Mouse (Mus musculus) ovary, postnatal 10 days (tissue): ENCODE data around the gene Rasgef1b.
A peak's percentile ranks its signal among the peaks of the same experiment; 100 is the strongest.

ENCODE experiments used
- DNase-seq: peaks from one replicate; pipeline ENCODE4 v3.0.0; 2022; ENCODE audit warnings: low spot score

The Rasgef1b gene

DNA sequence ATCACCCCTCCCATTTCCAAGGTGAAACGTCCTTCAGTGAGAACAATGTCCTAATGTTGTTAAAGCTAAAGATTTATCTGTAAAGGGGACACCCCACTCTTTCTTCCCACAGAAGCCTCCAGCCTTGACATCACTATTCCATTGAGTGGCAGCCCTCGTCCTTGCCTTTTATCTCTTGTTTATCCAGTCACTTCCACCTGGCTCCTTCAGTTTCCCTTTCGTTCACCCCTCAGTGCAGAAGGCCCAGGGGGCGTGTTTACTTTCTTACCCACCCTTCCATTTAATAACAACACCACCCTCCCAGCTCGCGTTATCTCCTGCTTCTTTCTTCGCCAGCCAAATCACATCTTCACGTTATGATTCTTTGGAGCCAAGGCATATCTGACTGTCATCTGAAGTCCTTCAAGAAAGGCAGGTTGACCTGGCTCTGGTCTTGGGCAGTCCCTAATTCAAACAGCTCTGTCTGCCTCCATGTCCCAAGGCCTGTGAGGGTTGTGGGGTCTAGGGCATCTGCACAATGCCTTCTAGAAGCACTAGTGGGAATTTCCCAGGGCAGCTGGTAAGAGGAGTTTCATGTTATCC is 355.2 kb downstream of the Rasgef1b start:
- no peak for DNase-seq

GRCm38 (mm10) chr5:99370636-99371035 is 358.2 kb downstream of the Rasgef1b start:
- DNase-seq = no peak

GRCm38 (mm10) chr5:99369256-99369655 is 359.6 kb downstream of the Rasgef1b start:
- no peak for DNase-seq

GRCm38 (mm10) chr5:99368615-99369014 is 360.2 kb downstream of the Rasgef1b start:
- no peak for DNase-seq

- DNase-seq = no peak
These were observed 368.3 kb downstream of the Rasgef1b start for GRCm38 (mm10) chr5:99360531-99360930.

GRCm38 (mm10) chr5:99359251-99359650 is 369.6 kb downstream of the Rasgef1b start:
- DNase-seq = no peak

- no peak for DNase-seq
These were observed 374.2 kb downstream of the Rasgef1b start for GRCm38 (mm10) chr5:99354640-99355132.

GRCm38 (mm10) chr5:99350030-99350429 is 378.8 kb downstream of the Rasgef1b start:
- no peak for DNase-seq

DNA sequence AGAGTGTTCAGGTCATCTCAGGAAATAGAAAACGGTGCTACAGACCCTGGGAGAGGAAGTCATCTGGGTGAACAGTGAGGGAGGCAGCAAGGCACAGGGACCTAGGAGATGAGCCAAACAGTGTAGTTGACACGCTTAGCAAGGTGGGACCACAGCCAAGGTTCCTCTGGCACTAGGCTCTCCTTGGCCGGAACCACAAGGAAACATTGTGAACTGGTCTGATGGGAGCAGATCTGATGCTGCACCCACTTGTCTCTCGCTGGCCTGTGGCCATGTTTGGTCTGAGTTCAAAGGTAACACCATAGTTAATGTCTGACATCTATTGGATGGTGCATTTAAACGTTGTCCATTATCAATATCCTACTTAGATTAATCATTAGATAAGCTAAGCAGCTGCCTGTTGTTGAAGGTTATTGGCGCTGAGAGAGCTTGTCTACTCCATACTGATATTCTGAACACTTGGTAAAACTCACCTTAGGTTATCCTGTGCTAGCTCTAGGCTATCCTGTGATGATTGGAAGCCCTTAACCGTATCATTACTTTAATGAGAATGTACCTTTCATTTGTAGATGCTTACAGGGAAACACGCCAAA is 380.5 kb downstream of the Rasgef1b start:
- no peak for DNase-seq

GRCm38 (mm10) chr5:99342527-99342926 is 386.3 kb downstream of the Rasgef1b start:
- no peak for DNase-seq

GRCm38 (mm10) chr5:99340311-99340989 is 388.4 kb downstream of the Rasgef1b start:
- no peak for DNase-seq

DNA sequence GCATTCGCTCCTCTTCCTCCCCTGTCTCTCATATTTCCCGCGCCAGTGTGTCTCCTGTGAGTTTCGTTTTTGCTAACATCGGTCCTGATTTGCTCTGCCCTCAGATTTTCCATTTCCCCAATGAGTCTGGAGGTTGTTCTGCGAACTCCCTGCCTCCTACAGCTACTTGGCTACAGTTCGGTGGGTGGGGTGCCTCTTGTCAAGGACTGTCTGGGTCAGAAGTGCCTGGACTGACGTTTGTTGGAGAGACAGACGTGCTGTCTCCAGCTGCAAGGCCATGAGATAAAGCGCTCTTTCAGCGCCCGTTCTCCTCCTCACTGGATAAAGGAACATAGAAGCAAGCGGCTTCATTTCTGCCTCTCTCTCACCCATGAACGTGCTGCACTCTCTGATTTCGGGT is 389.1 kb downstream of the Rasgef1b start:
- DNase-seq = peak; percentile 43

- DNase-seq = no peak
These were observed 390.0 kb downstream of the Rasgef1b start for GRCm38 (mm10) chr5:99338826-99339225.

- DNase-seq = no peak
These were observed 392.4 kb downstream of the Rasgef1b start for GRCm38 (mm10) chr5:99336427-99336826.

DNA sequence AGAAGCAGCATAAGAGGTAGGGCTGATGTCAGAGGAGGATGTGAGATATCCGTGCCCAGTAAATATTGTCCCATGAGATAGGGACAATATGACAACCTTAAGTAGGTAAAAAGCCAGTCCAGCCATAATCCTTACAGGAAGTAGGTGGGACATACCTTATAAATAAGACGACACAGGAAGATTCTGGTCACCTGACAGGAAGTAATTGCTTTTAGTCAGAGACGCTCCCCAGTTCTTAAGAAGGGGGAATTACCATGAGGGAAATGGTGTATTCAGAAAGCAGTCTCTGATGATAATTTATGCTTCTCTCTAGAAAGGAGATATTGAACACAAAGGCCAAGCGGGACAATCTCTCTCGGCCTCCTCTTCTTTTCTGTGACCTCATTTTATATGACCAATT is 394.8 kb downstream of the Rasgef1b start:
- DNase-seq = no peak

DNA sequence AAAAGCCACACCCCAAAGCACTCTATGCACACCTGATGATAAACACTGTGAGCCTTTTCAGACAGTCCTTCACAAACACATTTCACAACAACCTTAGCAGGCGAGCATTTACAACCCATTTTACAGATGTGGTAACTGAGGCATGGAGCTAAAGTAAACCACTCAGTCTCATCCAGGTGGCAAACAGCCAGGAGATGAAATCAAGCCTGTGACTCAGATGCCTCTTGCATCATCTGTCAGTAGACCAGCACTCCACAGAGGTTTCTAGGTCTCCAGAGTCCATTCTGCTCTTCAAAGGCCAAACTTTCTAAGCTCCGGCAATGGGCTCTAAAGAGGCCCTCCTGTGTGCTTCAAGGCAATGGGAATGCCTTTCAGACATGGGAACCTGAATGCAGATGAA is 396.8 kb downstream of the Rasgef1b start:
- no peak for DNase-seq

DNA sequence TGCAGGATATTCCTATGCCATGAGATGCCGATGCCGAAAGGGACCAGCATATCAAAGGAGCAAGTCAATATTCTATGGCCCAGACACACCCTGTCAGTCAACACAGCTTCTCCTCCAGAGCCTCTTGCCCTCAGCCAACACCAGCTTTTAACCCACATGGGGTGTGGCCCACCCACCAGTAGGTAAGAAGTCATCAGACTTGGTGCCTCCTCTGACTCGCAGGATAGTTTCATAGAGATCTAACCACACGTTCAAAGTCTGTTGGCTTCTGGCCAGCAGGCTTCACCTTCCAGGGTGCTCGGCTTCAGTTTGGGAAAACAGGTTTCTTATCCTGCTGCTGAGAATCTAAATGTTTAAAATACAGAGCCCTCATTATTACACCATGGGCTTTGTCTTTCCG is 399.8 kb downstream of the Rasgef1b start:
- no peak for DNase-seq

DNA sequence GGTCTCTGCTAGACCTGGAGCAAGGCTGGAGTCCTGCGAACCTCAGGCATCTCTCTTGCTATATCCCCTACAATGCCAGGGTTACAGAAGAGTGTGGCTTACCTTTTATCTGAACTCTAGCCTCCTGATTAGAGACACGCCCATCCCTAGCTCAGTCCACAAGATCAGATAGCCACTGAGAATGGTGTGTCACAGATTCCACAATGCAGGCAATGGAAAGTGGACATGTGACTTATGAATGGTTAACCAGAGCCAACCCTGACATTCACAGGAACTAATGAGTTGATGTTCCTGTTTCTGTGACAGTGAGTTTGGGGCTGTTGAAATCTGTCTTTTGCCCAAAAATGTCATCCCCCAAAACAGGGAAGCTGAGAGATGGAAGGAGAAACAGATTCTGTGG is 401.8 kb downstream of the Rasgef1b start:
- no peak for DNase-seq

DNA sequence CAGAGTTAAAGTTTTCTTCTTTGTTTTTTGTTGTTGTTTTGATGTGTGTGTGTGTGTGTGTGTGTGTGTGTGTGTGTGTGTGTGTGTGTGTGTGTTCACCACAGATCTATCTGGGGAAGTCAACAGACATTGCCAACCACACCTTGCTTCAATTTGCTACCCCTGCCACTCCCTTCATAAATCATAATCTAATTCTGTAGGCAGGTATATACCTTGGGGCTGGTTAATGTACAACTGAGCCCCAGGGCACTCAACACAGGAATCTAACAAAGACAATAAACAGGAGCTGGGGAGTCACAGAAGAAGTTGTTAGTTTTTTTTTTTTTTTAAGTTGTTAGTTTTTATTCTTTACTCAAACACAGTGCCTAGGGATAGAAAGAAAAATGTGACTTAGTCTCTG is 403.6 kb downstream of the Rasgef1b start:
- DNase-seq = no peak

GRCm38 (mm10) chr5:99320783-99321182 is 408.1 kb downstream of the Rasgef1b start:
- no peak for DNase-seq

DNA sequence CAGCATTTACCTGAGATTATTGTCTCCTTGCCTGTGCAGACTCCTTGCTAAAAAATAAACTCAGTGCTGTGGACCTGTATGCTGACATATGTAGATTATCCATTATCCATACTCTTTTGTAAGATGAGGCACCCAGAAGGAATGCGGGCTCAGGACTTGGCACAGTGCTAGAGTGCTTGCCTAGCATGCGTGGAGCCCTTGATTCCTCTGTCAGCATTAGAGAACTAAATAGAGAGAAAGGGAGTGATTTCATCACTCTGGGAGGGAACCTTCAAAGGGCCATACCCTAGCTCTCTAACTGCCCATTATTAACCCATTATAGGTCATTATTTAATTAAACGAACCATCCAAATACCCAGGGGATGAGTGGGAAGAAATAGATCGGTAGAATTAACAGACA is 430.9 kb downstream of the Rasgef1b start:
- DNase-seq = no peak

DNA sequence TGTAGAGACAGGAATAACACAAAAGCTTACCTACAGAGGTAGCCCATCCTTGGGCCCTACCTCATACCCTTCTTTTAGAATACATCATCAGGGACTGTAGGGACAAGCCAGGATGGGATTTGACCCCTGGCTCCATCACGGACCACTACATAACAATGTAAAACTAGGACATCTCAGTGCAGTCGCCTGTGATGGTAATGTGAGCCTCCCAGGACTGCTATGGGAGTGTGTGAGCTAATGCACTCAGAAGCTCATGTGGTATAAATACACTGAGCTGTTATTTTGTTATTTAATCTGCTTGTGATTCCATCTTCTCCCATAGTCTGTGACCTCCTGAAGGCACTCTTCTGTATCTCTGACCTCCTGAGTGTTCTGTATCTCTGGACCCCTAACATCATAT is 432.5 kb downstream of the Rasgef1b start:
- no peak for DNase-seq

GRCm38 (mm10) chr5:99292287-99292851 is 436.5 kb downstream of the Rasgef1b start:
- DNase-seq = no peak
